10 mouse cellular contexts compared by ENCODE assay signal in the genomic region with DNA sequence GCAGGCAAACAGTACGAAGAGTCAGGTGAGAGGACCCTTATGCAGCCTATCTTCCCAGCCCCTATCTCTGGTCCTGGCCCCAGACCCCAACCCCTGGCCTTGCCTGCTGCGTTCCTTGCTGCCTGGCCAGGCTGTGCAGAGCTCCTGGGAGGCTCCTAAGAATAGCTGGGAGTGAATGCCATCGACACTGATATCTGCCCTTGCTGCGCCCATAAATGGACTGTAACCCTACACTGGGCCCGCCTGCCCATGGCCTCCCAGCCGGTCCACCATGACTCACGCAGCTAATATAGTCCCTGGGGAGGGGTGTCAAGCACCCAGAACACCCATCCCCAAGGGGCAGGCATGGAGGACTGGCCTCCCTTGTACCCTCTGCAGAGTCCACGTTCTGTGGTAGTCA. TPM values are rescaled to one million over a fixed set of nuclear protein-coding genes. Genes with fewer than 3 reads are reported as not detected.
A peak's percentile ranks its signal among the peaks of the same experiment; 100 is the strongest.
DNase-seq lines count a peak whose midpoint lies in the region.
"Had no signal": no experiment of that assay in that cellular context is flagged by ENCODE, and none has a peak within 500 bp of the region (broad histone marks: within the 10 kb centered on the region; RNA-seq: fewer than 3 reads in every experiment).

A gene (minus strand): TSS at position 185 of the 400 bp plus-strand sequence.

- WGBS in large intestine, adult 2 months: 58% methylated on average over 8 of the region's 8 CpGs

- DNase-seq in adrenal gland, adult (ENCODE audit: inconsistent age in 2 of 2, low spot score in 1 of 2): peak; percentile 36 to 79
- DNase-seq in adrenal gland, adult 18-20 months (ENCODE audit: low spot score in 2 of 2): no peak
- DNase-seq in adrenal gland, postnatal 25 days: peak; percentile 20
- DNase-seq in heart, adult 8-10 months (ENCODE audit: low spot score): no peak
- DNase-seq in large intestine, adult 2 months (ENCODE audit: low read depth, low spot score): no peak
- no peak for DNase-seq in spleen, postnatal 36 days (ENCODE audit: low spot score in 2 of 2)
- no peak for DNase-seq in thymus, postnatal 14 days
- no peak for DNase-seq in frontal cortex, postnatal 10 days (ENCODE audit: low spot score in 2 of 2)
- DNase-seq: cerebellum, adult 18-20 months; right cerebral cortex, adult 18-20 months had no signal

RNA-seq across cellular contexts. Expression of the gene that starts here (rescaled TPM):
- 1 to 10 TPM in 1 of 2 experiments, under 1 TPM in 1; 0.46 to 2.6 TPM for total RNA-seq in adrenal gland, adult 18-20 months (2021)
- total RNA-seq in adrenal gland, postnatal 25 days (2021): 0.73 and 1.4 TPM in 2 replicates
- 1,000 to 10,000 TPM; 1,077 to 1,246 (median 1,126) TPM for total RNA-seq in heart, adult 8-10 months (2022)
- polyA plus RNA-seq in large intestine, adult 2 months (2012; rRNA removed): 19.5 and 45.8 TPM in 2 replicates

Comparison
In these comparisons a context has a peak if more than half of its experiments do, and no peak if none do; other contexts are left out.
1. RNA of the gene that starts here (total RNA-seq): 1,077 to 1,246 TPM in heart, adult 8-10 months; 0.46 to 2.6 TPM in adrenal gland, adult 18-20 months and 0.73 to 1.4 TPM in adrenal gland, postnatal 25 days; every median in the first group is over 100 times any median in the second.
2. DNase-seq: peak in adrenal gland, adult (2 of 2) and adrenal gland, postnatal 25 days (single experiment); none in adrenal gland, adult 18-20 months (0 of 2), heart, adult 8-10 months (single experiment), large intestine, adult 2 months (single experiment), spleen, postnatal 36 days (0 of 2), thymus, postnatal 14 days (single experiment) and frontal cortex, postnatal 10 days (0 of 2).